Mouse (Mus musculus): ENCODE measurements around the gene Erc2. TPM values are rescaled to one million over a fixed set of nuclear protein-coding genes. Genes with fewer than 3 reads are reported as not detected.

Gene Erc2
- total RNA-seq, 1 experiment from 2014 or later = 6.4 TPM

- no peak for DNase-seq
Measured at GRCm38 (mm10) chr14:28451771-28452170, 829.5 kb downstream of the Erc2 start.

- DNase-seq = peak; percentile 74
Measured at GRCm38 (mm10) chr14:28456372-28457076, 834.3 kb downstream of the Erc2 start.

GRCm38 (mm10) chr14:28457428-28457827 lies 835.2 kb downstream of the Erc2 start:
- DNase-seq = no peak

GRCm38 (mm10) chr14:28467956-28468355 lies 845.7 kb downstream of the Erc2 start:
- DNase-seq = no peak

- DNase-seq = peak; percentile 25
Measured at GRCm38 (mm10) chr14:28469696-28470095, 847.5 kb downstream of the Erc2 start.

- no peak for DNase-seq
Measured at GRCm38 (mm10) chr14:28470212-28470611, 848.0 kb downstream of the Erc2 start.

- no peak for DNase-seq
Measured at GRCm38 (mm10) chr14:28475012-28475411, 852.8 kb downstream of the Erc2 start.

- no peak for DNase-seq
Measured at GRCm38 (mm10) chr14:28475421-28475820, 853.2 kb downstream of the Erc2 start.

- DNase-seq = no peak
Measured at GRCm38 (mm10) chr14:28476746-28477145, 854.5 kb downstream of the Erc2 start.

- no peak for DNase-seq
Measured at GRCm38 (mm10) chr14:28480866-28481265, 858.6 kb downstream of the Erc2 start.

- DNase-seq = no peak
Measured at GRCm38 (mm10) chr14:28493806-28494205, 871.6 kb downstream of the Erc2 start.

GRCm38 (mm10) chr14:28494273-28494672 lies 872.0 kb downstream of the Erc2 start:
- no peak for DNase-seq

- DNase-seq = peak; percentile 32
Measured at GRCm38 (mm10) chr14:28501216-28501878, 879.1 kb downstream of the Erc2 start.

- no peak for DNase-seq
Measured at GRCm38 (mm10) chr14:28503276-28503675, 881.0 kb downstream of the Erc2 start.

- DNase-seq = peak; percentile 72
Measured at GRCm38 (mm10) chr14:28504101-28505050, 882.1 kb downstream of the Erc2 start, which contains the start of gene Wnt5a. TSS of gene Wnt5a (plus strand) at chr14:28504750.

- peak; percentile 69 for DNase-seq
Measured at GRCm38 (mm10) chr14:28505051-28505585, 882.9 kb downstream of the Erc2 start.

GRCm38 (mm10) chr14:28505586-28506375 lies 883.6 kb downstream of the Erc2 start:
- peak; percentile 59 for DNase-seq

GRCm38 (mm10) chr14:28506376-28506831 lies 884.2 kb downstream of the Erc2 start:
- DNase-seq = peak; percentile 73

- DNase-seq = no peak
Measured at GRCm38 (mm10) chr14:28507011-28507410, 884.8 kb downstream of the Erc2 start.

GRCm38 (mm10) chr14:28507471-28507870 lies 885.2 kb downstream of the Erc2 start:
- DNase-seq = peak; percentile 82
